Comparison of ENCODE assay signal across 23 mouse cellular contexts in genomic region chr1:191945341-191945740, GRCm38 (mm10). TPM values are rescaled to one million over a fixed set of nuclear protein-coding genes. Genes with fewer than 3 reads are reported as not detected.
DNase-seq lines count a peak whose midpoint lies in the region; ATAC-seq and TF ChIP-seq lines count a peak whose summit lies in the region.
"Had no signal": no experiment of that assay in that cellular context is flagged by ENCODE, and none has a peak within 500 bp of the region (broad histone marks: within the 10 kb centered on the region; RNA-seq: fewer than 3 reads in every experiment).

No protein-coding gene starts in this region.

- no peak overlapping the region for H3K4me3 ChIP-seq in heart, adult 2 months
- H3K4me3 ChIP-seq in liver, postnatal 0 days (ENCODE audit: low read depth, low read length), result no peak overlapping the region
- H3K4me3 ChIP-seq in ES-E14 (ENCODE audit: insufficient read depth in 1 of 2, low read depth in 1 of 2, low read length in 2 of 2, poor library complexity in 1 of 2, severe bottlenecking in 1 of 2), result peak overlapping the region in 1 of 2 experiments; percentile 15; a peak in 1 of 4 replicates
- H3K4me3 ChIP-seq: embryonic facial prominence, embryonic 13.5 days; forebrain, embryonic 13.5 days; heart, embryonic 13.5 days; hindbrain, embryonic 10.5 days; hindbrain, embryonic 15.5 days had no signal

- no peak overlapping the region for H3K9ac ChIP-seq in heart, adult 2 months (ENCODE audit: low read depth, low read length)
- H3K9ac ChIP-seq in liver, postnatal 0 days (replicated peaks), result no peak overlapping the region
- peak overlapping the region; percentile 18; the same call in 1 of the 2 replicates for H3K9ac ChIP-seq in ES-E14 (ENCODE audit: insufficient read depth, low read depth, low read length, poor library complexity, severe bottlenecking)
- H3K9ac ChIP-seq: embryonic facial prominence, embryonic 13.5 days; forebrain, embryonic 13.5 days; forebrain, postnatal 0 days; heart, embryonic 13.5 days; hindbrain, embryonic 15.5 days had no signal

- H3K27ac ChIP-seq in heart, adult 2 months, result peak overlapping the region; percentile 68
- H3K27ac ChIP-seq in liver, postnatal 0 days (ENCODE audit: low read depth), result no peak overlapping the region
- peak overlapping the region; percentile 71; the same call in 1 of the 2 replicates for H3K27ac ChIP-seq in ES-E14 (ENCODE audit: insufficient read depth, low read depth, low read length, poor library complexity, severe bottlenecking)
- H3K27ac ChIP-seq: embryonic facial prominence, embryonic 13.5 days; forebrain, embryonic 13.5 days; heart, embryonic 13.5 days; hindbrain, embryonic 10.5 days; hindbrain, embryonic 15.5 days had no signal

- no peak for TF ChIP-seq EP300 in heart, adult 2 months (IDR thresholded peaks at IDR 0.05; ENCODE audit: insufficient read depth, low read depth, low read length)
- TF ChIP-seq EP300 in liver, postnatal 0 days (IDR thresholded peaks at IDR 0.05; ENCODE audit: low read depth), result no peak

- H3K4me2 ChIP-seq in liver, postnatal 0 days (ENCODE audit: low read depth, low read length), result no peak overlapping the region
- H3K4me2 ChIP-seq: embryonic facial prominence, embryonic 13.5 days; forebrain, embryonic 13.5 days; heart, embryonic 13.5 days; hindbrain, embryonic 15.5 days had no signal

- ATAC-seq in liver, postnatal 0 days, result 0 out of 2 replicates have a peak, but pooled peaks have one; percentile 21
- ATAC-seq in erythroblast, adult 5-6 weeks (replicated peaks; ENCODE audit: low FRiP score, poor library complexity, severe bottlenecking), result peak; percentile 40; the same call in 1 of the 2 replicates
- ATAC-seq: forebrain, embryonic 13.5 days; forebrain, postnatal 0 days; intestine, embryonic 16.5 days; Patski had no signal

- TF ChIP-seq CTCF in heart, adult 2 months (IDR thresholded peaks at IDR 0.05), result no peak
- no peak for TF ChIP-seq CTCF in liver, postnatal 0 days (IDR thresholded peaks at IDR 0.05; ENCODE audit: low read depth)

- no peaks in the 10 kb centered on the region for H3K27me3 ChIP-seq in heart, adult 2 months (ENCODE audit: control insufficient read depth, insufficient read depth, low read length)
- no peaks in the 10 kb centered on the region for H3K27me3 ChIP-seq in liver, postnatal 0 days (ENCODE audit: insufficient read depth, low read length)
- H3K27me3 ChIP-seq: embryonic facial prominence, embryonic 13.5 days; forebrain, embryonic 13.5 days; hindbrain, embryonic 15.5 days; Patski had no signal

- in situ Hi-C loops in ES-E14 (cut with MboI; ENCODE audit: low sequenced_read_pairs in 2 of 2, unreplicated experiment in 2 of 2), result no loop called here

- 92% methylated on average over 8 of the region's 8 CpGs for WGBS in heart, adult 2 months
- WGBS in liver, postnatal 0 days (ENCODE audit: insufficient replicate concordance), result 77% methylated on average over 8 of the region's 8 CpGs

- H3K9me3 ChIP-seq in liver, postnatal 0 days (ENCODE audit: low read length), result no peaks in the 10 kb centered on the region
- no peaks in the 10 kb centered on the region for H3K9me3 ChIP-seq in ES-E14 (ENCODE audit: control insufficient read depth, insufficient read depth, low read depth, low read length)
- H3K9me3 ChIP-seq: embryonic facial prominence, embryonic 13.5 days; forebrain, embryonic 13.5 days; heart, embryonic 13.5 days; hindbrain, embryonic 10.5 days; hindbrain, embryonic 15.5 days had no signal

- intact Hi-C loops in heart, adult 2 months (cut with DNase I), result no loop called here
- intact Hi-C loops in left cerebral cortex, postnatal 25 days (cut with DNase I), result no loop called here

- no peak for TF ChIP-seq POLR2A in heart, adult 2 months (IDR thresholded peaks at IDR 0.05; ENCODE audit: insufficient read depth, low read depth, low read length)

- no peaks in the 10 kb centered on the region for H3K36me3 ChIP-seq in heart, adult 2 months (ENCODE audit: control insufficient read depth, insufficient read depth, low read length)
- no peaks in the 10 kb centered on the region for H3K36me3 ChIP-seq in liver, postnatal 0 days (replicated peaks; ENCODE audit: insufficient read depth, low read length)
- H3K36me3 ChIP-seq in ES-E14 (ENCODE audit: control insufficient read depth, insufficient read depth, low read length, poor library complexity, severe bottlenecking), result no peaks in the 10 kb centered on the region
- H3K36me3 ChIP-seq: embryonic facial prominence, embryonic 13.5 days; heart, embryonic 13.5 days; hindbrain, embryonic 10.5 days; hindbrain, embryonic 15.5 days had no signal

- peak in 1 of 2 experiments; percentile 19 for DNase-seq in heart, adult 2 months
- no peak for DNase-seq in heart, adult 18-20 months
- no peak for DNase-seq in liver, postnatal 0 days
- DNase-seq in liver (no peak), ES-E14 (ENCODE audit: low read depth, low spot score) (no peak)
- DNase-seq in left cerebral cortex, postnatal 25 days (ENCODE audit: low spot score in 2 of 2), result no peak
- DNase-seq: adrenal gland, adult 8-10 months; adrenal gland, postnatal 36 days; cerebellum, adult 11-12 months; cerebellum, adult 9-11 months; cerebellum, postnatal 36 days; forebrain, postnatal 0 days; heart, postnatal 10 days had no signal

- H3K79me2 ChIP-seq in heart, adult 2 months (replicated peaks; ENCODE audit: control insufficient read depth, insufficient read depth, low read length), result no peaks in the 10 kb centered on the region

- peaks cover 9% of the 10 kb centered on the region for H3K4me1 ChIP-seq in heart, adult 2 months (ENCODE audit: control insufficient read depth, insufficient read depth, low read length)
- peaks cover 10% of the 10 kb centered on the region for H3K4me1 ChIP-seq in liver, postnatal 0 days (ENCODE audit: insufficient read depth)
- peaks cover 5 to 17% of the 10 kb centered on the region in 2 experiments; a peak in 3 of 4 replicates for H3K4me1 ChIP-seq in ES-E14 (ENCODE audit: control insufficient read depth in 2 of 2, insufficient read depth in 2 of 2, low read length in 2 of 2, poor library complexity in 1 of 2)
- H3K4me1 ChIP-seq: embryonic facial prominence, embryonic 13.5 days; forebrain, embryonic 13.5 days; hindbrain, embryonic 10.5 days; hindbrain, embryonic 15.5 days had no signal

TF ChIP-seq in ES-E14, 5 proteins besides CTCF, POLR2A, EP300 and RAD21:
- TF ChIP-seq ZNF384 (IDR thresholded peaks at IDR 0.05; ENCODE audit: low read depth, low read length), result no peak
- TF ChIP-seq MAFK (IDR thresholded peaks at IDR 0.05; ENCODE audit: insufficient read depth, low read depth, low read length), result no peak
- no peak for TF ChIP-seq HCFC1 (IDR thresholded peaks at IDR 0.05; ENCODE audit: borderline replicate concordance, insufficient read depth, low read length)
- no peak for TF ChIP-seq CHD2 (IDR thresholded peaks at IDR 0.05; ENCODE audit: low read depth, low read length)
- no peak for TF ChIP-seq ZC3H11A (IDR thresholded peaks at IDR 0.05; ENCODE audit: borderline replicate concordance, low read depth, low read length)

RNA-seq across cellular contexts. Expression of gene Rd3, which starts 31.8 kb away (rescaled TPM):
- total RNA-seq in heart, adult 2 months (2021), result under 1 TPM; 0.18 to 0.23 TPM
- 0.47 and 0.49 TPM in 2 replicates for polyA plus RNA-seq in heart, adult 2 months (2012; rRNA removed)
- under 1 TPM; 0.15 to 0.26 TPM for total RNA-seq in heart, adult 18-20 months (2021)
- 0.09 and 0.12 TPM in 2 replicates for polyA plus RNA-seq in liver, postnatal 0 days (2015; fragmentation: Nextera tagmentation; extraction: Ambion mirVana)
- total RNA-seq in ES-E14 (2012; rRNA removed), result 0.13 TPM in 1 of 2 replicates, not detected in the other
- not detected in 2 replicates for total RNA-seq in erythroblast, adult 5-6 weeks (2015; ENCODE audit: low replicate concordance)
- 0.26 TPM in 1 of 2 replicates, not detected in the other for total RNA-seq in erythroblast, adult 5-6 weeks (2017; ENCODE audit: low replicate concordance)
- under 1 TPM; 0.18 to 0.32 TPM for total RNA-seq in left cerebral cortex, postnatal 25 days (2021)
- total RNA-seq: gastrocnemius, adult 18-20 months; gastrocnemius, postnatal 4 days had no signal

RNA-seq across cellular contexts. Expression of gene Slc30a1, which starts 38.8 kb away (rescaled TPM):
- total RNA-seq in heart, adult 2 months (2021), result 10 to 100 TPM; 17.1 to 18.6 TPM
- 5.3 and 11.4 TPM in 2 replicates for polyA plus RNA-seq in heart, adult 2 months (2012; rRNA removed)
- total RNA-seq in heart, adult 18-20 months (2021), result 10 to 100 TPM; 16.4 to 19.5 TPM
- 4.3 and 7.0 TPM in 2 replicates for polyA plus RNA-seq in liver, postnatal 0 days (2015; fragmentation: Nextera tagmentation; extraction: Ambion mirVana)
- 27.2 and 45.5 TPM in 2 replicates for total RNA-seq in ES-E14 (2012; rRNA removed)
- 21.1 and 24.0 TPM in 2 replicates for total RNA-seq in erythroblast, adult 5-6 weeks (2015; ENCODE audit: low replicate concordance)
- total RNA-seq in erythroblast, adult 5-6 weeks (2017; ENCODE audit: low replicate concordance), result 30.1 and 42.1 TPM in 2 replicates
- 10 to 100 TPM; 28.2 to 36.9 TPM for total RNA-seq in left cerebral cortex, postnatal 25 days (2021)
